Mouse (Mus musculus): ENCODE measurements around the gene Olfr1163. TPM values are rescaled to one million over a fixed set of nuclear protein-coding genes. Genes with fewer than 3 reads are reported as not detected.
"Not testable (repeated sequence)": the region's sequence is repeated elsewhere in the genome, so short reads cannot be mapped to it uniquely, and the experiment has no call there.

Olfr1163 gene
- not detected in 2 replicates for polyA plus RNA-seq (2012; ENCODE audit: insufficient read depth, insufficient read length, missing spikeins)

GRCm38 (mm10) chr2:88071730-88072129, at the start of gene Olfr1163:
TSS of gene Olfr1163 (minus strand) at chr2:88071830.
- H3K4me1 ChIP-seq (ENCODE audit: control insufficient read depth, insufficient read depth, insufficient read length, low read length) = no peaks in the 10 kb centered on the region
- no peak within 1 kb of the TSS for H3K4me3 ChIP-seq (ENCODE audit: insufficient read depth, low read depth, low read length)
- H3K27ac ChIP-seq (replicated peaks; ENCODE audit: low read depth, low read length) = no peak within 1 kb of the TSS

GRCm38 (mm10) chr2:88093866-88094265, 22.2 kb upstream of the Olfr1163 start, which contains the start of gene Olfr1164:
TSS of gene Olfr1164 (minus strand) at chr2:88093966.
- Histone ChIP-seq H3K27ac (replicated peaks; ENCODE audit: low read depth, low read length) (no peak within 1 kb of the TSS), H3K4me3 (ENCODE audit: insufficient read depth, low read depth, low read length) (no peak within 1 kb of the TSS), H3K4me1 (ENCODE audit: control insufficient read depth, insufficient read depth, insufficient read length, low read length) (no peaks in the 10 kb centered on the region)

GRCm38 (mm10) chr2:88063587-88063986, 8.0 kb downstream of the Olfr1163 start:
- Histone ChIP-seq H3K4me3 (ENCODE audit: insufficient read depth, low read depth, low read length) (no peak overlapping the region), H3K27ac (replicated peaks; ENCODE audit: low read depth, low read length) (no peak overlapping the region), H3K4me1 (ENCODE audit: control insufficient read depth, insufficient read depth, insufficient read length, low read length) (no peaks in the 10 kb centered on the region)

- H3K4me3 ChIP-seq (ENCODE audit: insufficient read depth, low read depth, low read length) = no peak within 1 kb of the TSS
- no peaks in the 10 kb centered on the region for H3K4me1 ChIP-seq (ENCODE audit: control insufficient read depth, insufficient read depth, insufficient read length, low read length)
- no peak within 1 kb of the TSS for H3K27ac ChIP-seq (replicated peaks; ENCODE audit: low read depth, low read length)
These were observed 20.6 kb downstream of the Olfr1163 start, which contains the start of gene Olfr1162 for GRCm38 (mm10) chr2:88051029-88051428. TSS of gene Olfr1162 (minus strand) at chr2:88051129.

GRCm38 (mm10) chr2:88037599-88037998, 34.0 kb downstream of the Olfr1163 start, which contains the start of gene Olfr73:
TSS of gene Olfr73 (minus strand) at chr2:88037699.
- H3K27ac ChIP-seq (replicated peaks; ENCODE audit: low read depth, low read length) = no peak within 1 kb of the TSS
- no peaks in the 10 kb centered on the region for H3K4me1 ChIP-seq (ENCODE audit: control insufficient read depth, insufficient read depth, insufficient read length, low read length)
- no peak within 1 kb of the TSS for H3K4me3 ChIP-seq (ENCODE audit: insufficient read depth, low read depth, low read length)

GRCm38 (mm10) chr2:88022474-88022873, 49.2 kb downstream of the Olfr1163 start, which contains the start of gene Olfr1161:
TSS of gene Olfr1161 (plus strand) at chr2:88022774.
- H3K4me3 ChIP-seq (ENCODE audit: insufficient read depth, low read depth, low read length) = not testable (repeated sequence)

More at GRCm38 (mm10) chr2:88022474-88022873, 49.2 kb downstream of the Olfr1163 start, which contains the start of gene Olfr1161:
- not testable (repeated sequence) for H3K27ac ChIP-seq (replicated peaks; ENCODE audit: low read depth, low read length); H3K4me1 ChIP-seq (ENCODE audit: control insufficient read depth, insufficient read depth, insufficient read length, low read length)

Other genes starting within 250 kb of the Olfr1163 start
- not detected in 2 replicates for gene Olfr1148, start 241.3 kb downstream of the Olfr1163 start, polyA plus RNA-seq (2012; ENCODE audit: insufficient read depth, insufficient read length, missing spikeins)
- not detected in 2 replicates for gene Olfr1150-ps1, start 227.8 kb downstream of the Olfr1163 start, polyA plus RNA-seq (2012; ENCODE audit: insufficient read depth, insufficient read length, missing spikeins)
- not detected in 2 replicates for gene Olfr1151, start 216.0 kb downstream of the Olfr1163 start, polyA plus RNA-seq (2012; ENCODE audit: insufficient read depth, insufficient read length, missing spikeins)
- not detected in 2 replicates for gene Olfr1152, start 205.3 kb downstream of the Olfr1163 start, polyA plus RNA-seq (2012; ENCODE audit: insufficient read depth, insufficient read length, missing spikeins)
- not detected in 2 replicates for gene Olfr1153, start 176.9 kb downstream of the Olfr1163 start, polyA plus RNA-seq (2012; ENCODE audit: insufficient read depth, insufficient read length, missing spikeins)
- gene Olfr1154, start 166.7 kb downstream of the Olfr1163 start, polyA plus RNA-seq (2012; ENCODE audit: insufficient read depth, insufficient read length, missing spikeins) = not detected in 2 replicates
- gene Olfr1155, start 126.7 kb downstream of the Olfr1163 start, polyA plus RNA-seq (2012; ENCODE audit: insufficient read depth, insufficient read length, missing spikeins) = not detected in 2 replicates
- gene Olfr1156, start 118.7 kb downstream of the Olfr1163 start, polyA plus RNA-seq (2012; ENCODE audit: insufficient read depth, insufficient read length, missing spikeins) = not detected in 2 replicates
- gene Olfr1157, start 103.5 kb downstream of the Olfr1163 start, polyA plus RNA-seq (2012; ENCODE audit: insufficient read depth, insufficient read length, missing spikeins) = not detected in 2 replicates
- not detected in 2 replicates for gene Olfr74, start 97.2 kb downstream of the Olfr1163 start, polyA plus RNA-seq (2012; ENCODE audit: insufficient read depth, insufficient read length, missing spikeins)
- gene Olfr1158, start 81.7 kb downstream of the Olfr1163 start, polyA plus RNA-seq (2012; ENCODE audit: insufficient read depth, insufficient read length, missing spikeins) = not detected in 2 replicates
- not detected in 2 replicates for gene Olfr1160, start 63.6 kb downstream of the Olfr1163 start, polyA plus RNA-seq (2012; ENCODE audit: insufficient read depth, insufficient read length, missing spikeins)
- gene Olfr1161, start 49.1 kb downstream of the Olfr1163 start, polyA plus RNA-seq (2012; ENCODE audit: insufficient read depth, insufficient read length, missing spikeins) = not detected in 2 replicates
- not detected in 2 replicates for gene Olfr73, start 34.1 kb downstream of the Olfr1163 start, polyA plus RNA-seq (2012; ENCODE audit: insufficient read depth, insufficient read length, missing spikeins)
- not detected in 2 replicates for gene Olfr1162, start 20.7 kb downstream of the Olfr1163 start, polyA plus RNA-seq (2012; ENCODE audit: insufficient read depth, insufficient read length, missing spikeins)
- gene Olfr1164, start 22.1 kb upstream of the Olfr1163 start, polyA plus RNA-seq (2012; ENCODE audit: insufficient read depth, insufficient read length, missing spikeins) = not detected in 2 replicates
- gene Olfr1166, start 56.4 kb upstream of the Olfr1163 start, polyA plus RNA-seq (2012; ENCODE audit: insufficient read depth, insufficient read length, missing spikeins) = not detected in 2 replicates
- gene Olfr1167, start 83.4 kb upstream of the Olfr1163 start, polyA plus RNA-seq (2012; ENCODE audit: insufficient read depth, insufficient read length, missing spikeins) = not detected in 2 replicates
- not detected in 2 replicates for gene Olfr1168, start 110.0 kb upstream of the Olfr1163 start, polyA plus RNA-seq (2012; ENCODE audit: insufficient read depth, insufficient read length, missing spikeins)
- gene Olfr1170, start 156.5 kb upstream of the Olfr1163 start, polyA plus RNA-seq (2012; ENCODE audit: insufficient read depth, insufficient read length, missing spikeins) = not detected in 2 replicates
- gene Olfr1173, start 208.0 kb upstream of the Olfr1163 start, polyA plus RNA-seq (2012; ENCODE audit: insufficient read depth, insufficient read length, missing spikeins) = not detected in 2 replicates
- gene Olfr1174-ps, start 243.3 kb upstream of the Olfr1163 start, polyA plus RNA-seq (2012; ENCODE audit: insufficient read depth, insufficient read length, missing spikeins) = not detected in 2 replicates